Mouse (Mus musculus) embryonic facial prominence, embryonic 11.5 days (tissue): ENCODE results near the gene Traf1. TPM values are rescaled to one million over a fixed set of nuclear protein-coding genes. Genes with fewer than 3 reads are reported as not detected.
A peak's percentile ranks its signal among the peaks of the same experiment; 100 is the strongest.

Experiments used
- ATAC-seq: fragments of 200-750 bp; cut with Nextera tagmentation; replicated peaks from 2 replicates; pipeline ENCODE4 v1.8.0; 2017; ENCODE audit warnings: low read depth; ENCODE audit not compliant: insufficient number of reproducible peaks, low FRiP score, low TSS enrichment
- DNase-seq: peaks from one replicate; pipeline ENCODE4 v3.0.0-alpha.2; 2015; ENCODE audit warnings: low spot score
- H3K27ac ChIP-seq: fragments of 300-500 bp; sonication (generic); replicated peaks from 2 replicates; pipeline ENCODE4 v1.5.1; 2014; ENCODE audit warnings: mild to moderate bottlenecking, low read depth, low read length, control low read depth
- H3K27me3 ChIP-seq: fragments of 300-500 bp; sonication (generic); 2 replicates; pipeline ENCODE4 v1.6.1; 2014; ENCODE audit warnings: mild to moderate bottlenecking, low read length, moderate library complexity, mixed read lengths; ENCODE audit not compliant: control insufficient read depth, insufficient read depth
- H3K36me3 ChIP-seq: fragments of 300-500 bp; sonication (generic); replicated peaks from 2 replicates; pipeline ENCODE4 v1.6.1; 2014; ENCODE audit warnings: low read depth, mild to moderate bottlenecking, low read length, moderate library complexity, mixed read lengths; ENCODE audit not compliant: control insufficient read depth, insufficient read depth
- H3K4me1 ChIP-seq: fragments of 300-500 bp; sonication (generic); 2 replicates; pipeline ENCODE4 v1.6.1; 2014; ENCODE audit warnings: low read length, mixed read lengths; ENCODE audit not compliant: control insufficient read depth, insufficient read depth
- H3K4me2 ChIP-seq: fragments of 300-500 bp; sonication (generic); 2 replicates; pipeline ENCODE4 v1.6.1; 2014; ENCODE audit warnings: low read depth, mild to moderate bottlenecking, control low read depth, low read length, moderate library complexity
- H3K4me3 ChIP-seq: fragments of 300-500 bp; sonication (generic); 2 replicates; pipeline ENCODE4 v1.5.1; 2014; ENCODE audit warnings: low read depth, low read length, control low read depth
- H3K9ac ChIP-seq: fragments of 300-500 bp; sonication (generic); replicated peaks from 2 replicates; pipeline ENCODE4 v1.6.1; 2014; ENCODE audit warnings: mild to moderate bottlenecking, control low read depth, low read length
- H3K9me3 ChIP-seq: fragments of 300-500 bp; sonication (generic); replicated peaks from 2 replicates; pipeline ENCODE4 v1.6.1; 2016; ENCODE audit warnings: mild to moderate bottlenecking, low read length, inconsistent platforms, mixed read lengths; ENCODE audit not compliant: control insufficient read depth
- WGBS: fragments of 180-500 bp; shearing (Covaris S2); extraction: QIAGEN DNeasy Blood & Tissue Kit; methylation state at CpG from one replicate; pipeline ENCODE4 v1.1.7; 2014; 5-methylcytosine and 5-hydroxymethylcytosine counted together
- polyA plus RNA-seq: library from polyadenylated mRNA; unstranded; fragments of >200 nt; fragmentation: Nextera tagmentation; extraction: Ambion mirVana; gene quantifications from 2 replicates; pipeline ENCODE4 v1.2.1, GENCODE M21; 2014

The Traf1 gene
- polyA plus RNA-seq, 1 experiment from 2014 or later: 0.35 TPM

DNA sequence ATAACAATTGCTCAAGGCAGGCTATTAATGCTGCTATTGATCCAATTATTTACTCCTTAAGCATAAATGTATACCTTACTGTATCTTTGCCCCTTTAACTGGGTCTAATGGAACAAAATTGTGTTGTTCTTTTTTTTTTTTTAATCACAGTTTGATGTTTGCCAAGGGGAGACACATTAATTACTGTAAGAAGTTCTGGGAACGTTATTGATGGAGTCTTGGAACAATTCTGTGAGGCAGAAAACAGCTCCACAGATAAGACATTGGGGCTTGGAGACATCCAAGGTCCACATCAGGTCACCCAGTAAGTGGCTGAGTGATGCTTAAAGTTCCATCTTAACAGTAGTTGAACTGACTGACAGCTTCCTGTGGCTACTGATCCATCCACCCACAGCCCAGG is 4.2 kb downstream of the Traf1 start:
- ATAC-seq (no peak), DNase-seq (no peak)
- no peaks in the 10 kb centered on the region for H3K9me3 ChIP-seq
- no peak overlapping the region for H3K4me2 ChIP-seq
- H3K27me3 ChIP-seq: no peaks in the 10 kb centered on the region
- H3K4me3 ChIP-seq: no peak overlapping the region
- H3K27ac ChIP-seq: no peak overlapping the region
- WGBS: 77% methylated on average over 1 of the region's 1 CpGs
- no peaks in the 10 kb centered on the region for H3K36me3 ChIP-seq
- no peaks in the 10 kb centered on the region for H3K4me1 ChIP-seq
- no peak overlapping the region for H3K9ac ChIP-seq

DNA sequence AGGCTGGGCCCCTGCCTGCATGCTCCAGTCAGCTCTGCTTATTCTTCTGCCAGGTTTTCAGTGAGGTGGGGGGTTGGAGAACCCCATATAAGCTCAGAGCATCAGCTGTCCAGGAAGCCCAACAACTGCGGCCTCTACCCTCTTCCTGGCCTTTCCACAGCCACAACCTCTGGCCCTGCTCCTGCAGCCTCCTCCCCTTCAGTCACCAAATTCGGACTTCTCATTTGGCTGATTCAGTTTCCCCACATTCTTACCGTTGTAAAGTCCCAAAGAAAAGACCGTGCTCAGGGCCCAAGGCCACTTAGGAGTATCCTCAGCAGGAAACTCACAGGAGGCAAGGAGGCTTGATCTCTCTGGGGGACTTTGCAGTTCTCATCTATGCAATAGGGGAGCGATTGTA is 4.6 kb downstream of the Traf1 start:
- H3K4me1 ChIP-seq: no peaks in the 10 kb centered on the region
- ATAC-seq (no peak), DNase-seq (no peak)
- H3K27me3 ChIP-seq: no peaks in the 10 kb centered on the region
- WGBS: 63% methylated on average over 5 of the region's 5 CpGs
- H3K4me2 ChIP-seq: no peak overlapping the region
- H3K9ac ChIP-seq: no peak overlapping the region
- H3K27ac ChIP-seq: no peak overlapping the region
- H3K4me3 ChIP-seq: no peak overlapping the region
- H3K9me3 ChIP-seq: no peaks in the 10 kb centered on the region
- no peaks in the 10 kb centered on the region for H3K36me3 ChIP-seq

DNA sequence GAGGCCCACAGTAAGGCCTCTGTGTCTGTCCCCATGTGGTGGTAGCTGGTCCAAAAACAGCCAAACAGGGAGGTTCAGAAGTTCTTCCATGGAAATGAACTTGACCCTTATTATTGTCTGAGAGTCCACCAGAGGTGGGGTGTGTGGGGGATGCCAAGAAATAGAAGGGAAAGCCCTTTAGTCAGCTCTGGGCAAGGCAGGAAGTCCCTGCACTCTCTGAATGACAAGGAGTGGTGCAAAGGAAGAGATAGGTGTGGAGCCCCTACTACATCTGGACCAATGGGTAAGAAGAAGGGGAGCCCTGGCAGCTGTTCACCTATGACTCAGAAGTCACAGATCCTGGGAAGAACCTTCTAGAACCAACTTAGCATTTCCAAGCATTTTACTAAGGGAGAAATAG is 7.2 kb downstream of the Traf1 start:
- H3K36me3 ChIP-seq: no peaks in the 10 kb centered on the region
- H3K27me3 ChIP-seq: no peaks in the 10 kb centered on the region
- no peak overlapping the region for H3K9ac ChIP-seq
- no peak overlapping the region for H3K4me2 ChIP-seq
- no peak overlapping the region for H3K4me3 ChIP-seq
- DNase-seq (no peak), ATAC-seq (no peak)
- H3K9me3 ChIP-seq: no peaks in the 10 kb centered on the region
- no peaks in the 10 kb centered on the region for H3K4me1 ChIP-seq
- no peak overlapping the region for H3K27ac ChIP-seq

DNA sequence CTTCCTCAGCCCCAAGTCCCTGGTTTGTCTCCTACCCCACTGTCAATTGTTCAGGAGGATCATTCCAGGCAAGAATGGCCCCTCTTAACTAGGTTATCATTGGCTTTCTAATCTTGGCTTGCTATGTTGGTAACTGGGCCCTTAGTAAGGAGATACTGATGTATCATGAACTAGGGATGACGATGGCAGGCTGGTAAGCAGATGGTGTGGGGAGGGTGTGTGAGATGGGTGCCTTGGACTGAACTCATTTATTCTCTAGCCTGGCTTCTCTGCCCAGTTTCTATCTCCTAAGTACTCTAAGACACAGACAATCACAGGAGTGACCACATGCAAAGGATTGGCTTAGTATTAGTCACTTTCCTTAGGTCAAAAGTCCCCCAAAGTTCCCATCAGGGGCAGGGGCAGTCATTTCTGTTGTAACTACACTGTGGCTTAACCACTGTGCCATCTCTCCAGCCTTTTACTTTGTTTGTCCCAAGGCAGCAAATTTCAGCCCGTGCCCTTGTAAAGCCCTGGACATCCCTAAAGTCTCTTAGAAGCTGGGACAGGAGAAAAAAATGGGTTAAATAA is 7.9 kb downstream of the Traf1 start:
- H3K4me1 ChIP-seq: no peaks in the 10 kb centered on the region
- no peak for ATAC-seq
- H3K9ac ChIP-seq: no peak overlapping the region
- H3K36me3 ChIP-seq: no peaks in the 10 kb centered on the region
- no peak overlapping the region for H3K4me2 ChIP-seq
- H3K4me3 ChIP-seq: no peak overlapping the region
- no peak for DNase-seq
- H3K27me3 ChIP-seq: no peaks in the 10 kb centered on the region
- no peaks in the 10 kb centered on the region for H3K9me3 ChIP-seq
- no peak overlapping the region for H3K27ac ChIP-seq
- 88% methylated on average over 2 of the region's 2 CpGs for WGBS

DNA sequence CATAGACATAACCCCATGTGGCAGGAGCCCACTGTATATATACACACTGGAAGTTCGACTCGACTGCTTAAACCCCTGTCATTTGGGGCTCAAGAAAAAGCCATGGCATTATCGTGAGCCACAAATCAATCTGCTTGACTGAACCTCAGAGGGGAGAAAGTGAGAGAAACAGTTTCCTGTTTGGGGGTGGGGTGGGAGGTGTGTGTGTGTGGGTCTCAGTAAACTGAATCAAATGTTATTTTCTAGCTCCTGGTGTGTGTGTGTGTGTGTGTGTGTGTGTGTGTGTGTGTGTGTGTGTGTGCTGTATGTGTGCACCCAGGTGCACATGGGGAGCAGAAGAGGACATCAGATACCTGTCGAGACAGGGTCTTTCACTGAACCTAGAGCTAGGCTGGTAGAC is 8.6 kb downstream of the Traf1 start:
- H3K4me2 ChIP-seq: no peak overlapping the region

DNA sequence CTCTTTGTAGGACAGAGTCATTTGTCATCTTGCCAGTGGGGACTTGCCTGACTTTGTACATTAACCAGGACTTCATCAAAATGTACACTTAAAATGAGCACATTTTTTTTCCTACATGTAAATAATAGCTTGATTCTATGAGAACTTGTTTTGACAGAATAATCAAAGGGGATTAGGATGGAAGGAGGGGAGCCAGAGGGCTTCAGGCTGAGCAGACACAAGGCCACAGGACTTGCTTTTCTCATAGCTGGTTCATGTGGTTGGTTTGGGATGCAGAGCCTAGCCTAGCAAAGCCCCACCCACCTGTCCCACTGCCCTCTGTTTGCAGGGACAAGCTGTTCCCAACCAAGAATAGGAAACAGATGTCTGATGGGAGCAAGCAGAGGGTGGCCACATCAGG is 10.1 kb downstream of the Traf1 start:
- ATAC-seq (no peak), DNase-seq (no peak)
- H3K4me3 ChIP-seq: no peak overlapping the region
- no peaks in the 10 kb centered on the region for H3K9me3 ChIP-seq
- H3K27ac ChIP-seq: no peak overlapping the region
- no peaks in the 10 kb centered on the region for H3K4me1 ChIP-seq
- H3K4me2 ChIP-seq: no peak overlapping the region
- H3K9ac ChIP-seq: no peak overlapping the region
- H3K27me3 ChIP-seq: no peaks in the 10 kb centered on the region
- no peaks in the 10 kb centered on the region for H3K36me3 ChIP-seq

More for the DNA sequence above, 8.6 kb downstream of the Traf1 start:
- H3K27ac ChIP-seq: no peak overlapping the region
- no peak overlapping the region for H3K4me3 ChIP-seq
- no peaks in the 10 kb centered on the region for H3K36me3 ChIP-seq
- H3K4me1 ChIP-seq: no peaks in the 10 kb centered on the region
- no peak overlapping the region for H3K9ac ChIP-seq
- 86% methylated on average over 4 of the region's 4 CpGs for WGBS
- no peak for ATAC-seq
- no peaks in the 10 kb centered on the region for H3K9me3 ChIP-seq
- no peak for DNase-seq
- no peaks in the 10 kb centered on the region for H3K27me3 ChIP-seq

DNA sequence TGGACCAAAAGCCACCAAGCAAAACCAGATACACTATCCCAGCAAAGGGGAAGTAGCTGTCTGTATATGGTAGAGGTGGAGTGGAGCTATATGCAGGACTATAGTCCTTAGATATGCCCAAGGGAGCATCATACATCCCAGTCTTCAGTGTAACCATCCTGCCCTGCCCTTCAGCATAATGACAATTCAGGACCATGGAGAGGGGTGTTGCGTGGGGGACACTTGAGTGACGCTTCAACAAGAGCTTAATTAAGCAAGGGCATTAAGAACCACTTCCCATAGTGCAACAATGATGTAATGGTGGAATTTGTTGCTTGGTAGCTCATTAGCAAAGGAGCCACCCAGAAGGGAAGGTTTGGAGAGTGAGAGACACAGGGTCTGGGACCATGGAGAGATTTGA is 12.9 kb downstream of the Traf1 start:
- DNase-seq (peak; percentile 30), ATAC-seq (no peak)
- Histone ChIP-seq H3K27me3 (no peaks in the 10 kb centered on the region), H3K36me3 (no peaks in the 10 kb centered on the region), H3K9ac (no peak overlapping the region), H3K4me2 (no peak overlapping the region), H3K27ac (no peak overlapping the region), H3K4me3 (no peak overlapping the region), H3K9me3 (no peaks in the 10 kb centered on the region), H3K4me1 (no peaks in the 10 kb centered on the region)
- 22% methylated on average over 2 of the region's 2 CpGs for WGBS

DNA sequence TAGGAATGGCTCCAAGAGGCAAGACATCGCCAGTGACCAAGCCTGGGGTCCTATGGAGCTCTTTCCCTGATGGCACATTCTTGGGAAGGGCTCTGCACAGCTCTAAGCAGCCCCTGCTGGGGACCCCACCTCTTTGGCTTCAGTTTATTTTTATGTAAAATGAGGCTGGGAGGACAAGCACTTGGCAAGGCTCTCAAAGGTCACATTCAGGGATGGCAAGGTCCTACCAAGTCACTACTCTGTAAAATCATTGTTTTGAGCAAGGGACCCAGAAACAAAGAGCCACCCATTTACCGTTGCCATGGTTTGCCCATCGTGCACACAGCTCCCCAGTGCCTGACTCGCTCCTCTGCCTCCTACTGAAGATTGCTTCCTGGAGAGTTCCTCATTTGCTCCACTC is 15.5 kb downstream of the Traf1 start:
- Histone ChIP-seq H3K4me3 (no peak overlapping the region), H3K27ac (no peak overlapping the region), H3K4me1 (no peaks in the 10 kb centered on the region), H3K27me3 (no peaks in the 10 kb centered on the region), H3K36me3 (no peaks in the 10 kb centered on the region), H3K4me2 (no peak overlapping the region), H3K9ac (no peak overlapping the region), H3K9me3 (no peaks in the 10 kb centered on the region)
- DNase-seq: no peak
- WGBS: 71% methylated on average over 4 of the region's 4 CpGs
- no peak for ATAC-seq
